Mouse (Mus musculus) layer of hippocampus, postnatal 10 days (tissue): ENCODE measurements around the gene Adm. TPM values are rescaled to one million over a fixed set of nuclear protein-coding genes. Genes with fewer than 3 reads are reported as not detected.
"Not testable (repeated sequence)": the region's sequence is repeated elsewhere in the genome, so short reads cannot be mapped to it uniquely, and the experiment has no call there.

Experiments
- DNase-seq, 2 experiments: peaks; one replicate each; pipeline ENCODE4 v3.0.0; 2021; ENCODE audit warnings: low spot score in 2 of 2
- total RNA-seq, 2 experiments: library from RNA; stranded (reverse); gene quantifications; 2 replicates each; pipeline ENCODE4 v1.2.3; 2021

The Adm gene
- total RNA-seq, 2 experiments from 2014 or later = 1.6 to 1.7 TPM

- DNase-seq = peak; percentile 25 to 47
These were observed 1.3 kb downstream of the Adm start for GRCm38 (mm10) chr7:110628611-110629354.

- DNase-seq = peak; percentile 85 to 89
These were observed 2.6 kb downstream of the Adm start for GRCm38 (mm10) chr7:110629892-110630666.

GRCm38 (mm10) chr7:110631136-110631888 lies 3.9 kb downstream of the Adm start:
- no peak for DNase-seq

GRCm38 (mm10) chr7:110635929-110636328 lies 8.5 kb downstream of the Adm start:
- no peak for DNase-seq

GRCm38 (mm10) chr7:110636559-110636958 lies 9.1 kb downstream of the Adm start:
- DNase-seq = no peak

- no peak for DNase-seq
These were observed 11.0 kb downstream of the Adm start for GRCm38 (mm10) chr7:110638305-110639110.

- DNase-seq = no peak
These were observed 11.9 kb downstream of the Adm start for GRCm38 (mm10) chr7:110639291-110639915.

- not testable (repeated sequence) for DNase-seq
These were observed 12.5 kb downstream of the Adm start for GRCm38 (mm10) chr7:110639958-110640357.

- peak; percentile 70 to 75 for DNase-seq
These were observed 17.9 kb downstream of the Adm start for GRCm38 (mm10) chr7:110645311-110645710.

GRCm38 (mm10) chr7:110645859-110646258 lies 18.4 kb downstream of the Adm start:
- DNase-seq = no peak

GRCm38 (mm10) chr7:110646611-110647407 lies 19.3 kb downstream of the Adm start:
- DNase-seq = no peak

GRCm38 (mm10) chr7:110647559-110648454 lies 20.3 kb downstream of the Adm start:
- no peak for DNase-seq

GRCm38 (mm10) chr7:110648455-110649085 lies 21.1 kb downstream of the Adm start:
- DNase-seq = no peak

- DNase-seq = no peak
These were observed 21.9 kb downstream of the Adm start for GRCm38 (mm10) chr7:110649133-110649987.

GRCm38 (mm10) chr7:110650491-110650890 lies 23.0 kb downstream of the Adm start:
- DNase-seq = no peak

GRCm38 (mm10) chr7:110651091-110651490 lies 23.6 kb downstream of the Adm start:
- DNase-seq = no peak

GRCm38 (mm10) chr7:110655230-110655629 lies 27.8 kb downstream of the Adm start:
- no peak for DNase-seq
